Mouse (Mus musculus) adrenal gland, postnatal 36 days (tissue): ENCODE results near the gene Ndel1. TPM values are rescaled to one million over a fixed set of nuclear protein-coding genes. Genes with fewer than 3 reads are reported as not detected.

Source experiments
- DNase-seq, 2 experiments: peaks; one replicate each; pipeline ENCODE4 v3.0.0; 2021; ENCODE audit warnings: mixed read lengths in 1 of 2
- total RNA-seq, 2 experiments: library from RNA; stranded (reverse); gene quantifications; 2 replicates each; pipeline ENCODE4 v1.2.3; 2021

Ndel1 gene
- total RNA-seq, 2 experiments from 2014 or later: 58.4 to 81.8 TPM

DNA sequence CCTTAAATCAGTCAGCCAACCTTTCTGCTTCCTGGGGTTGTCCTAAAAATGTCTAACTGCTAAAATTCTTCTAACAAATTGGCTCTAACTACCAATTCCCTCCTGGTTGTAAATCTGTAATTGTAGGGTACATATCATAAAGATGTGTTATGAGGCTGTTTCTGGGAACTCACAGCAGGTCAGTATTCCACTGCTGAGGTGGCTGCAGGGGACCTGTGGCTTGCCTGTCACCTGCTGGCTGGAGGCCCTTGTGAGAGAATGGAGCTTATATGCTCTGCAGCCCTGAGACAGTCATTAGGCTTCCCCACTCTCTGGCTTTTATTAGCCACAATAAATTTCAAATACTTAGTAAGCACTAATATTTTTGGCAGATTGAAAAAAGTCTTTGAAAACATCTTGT is 92.8 kb downstream of the Ndel1 start:
- no peak for DNase-seq

DNA sequence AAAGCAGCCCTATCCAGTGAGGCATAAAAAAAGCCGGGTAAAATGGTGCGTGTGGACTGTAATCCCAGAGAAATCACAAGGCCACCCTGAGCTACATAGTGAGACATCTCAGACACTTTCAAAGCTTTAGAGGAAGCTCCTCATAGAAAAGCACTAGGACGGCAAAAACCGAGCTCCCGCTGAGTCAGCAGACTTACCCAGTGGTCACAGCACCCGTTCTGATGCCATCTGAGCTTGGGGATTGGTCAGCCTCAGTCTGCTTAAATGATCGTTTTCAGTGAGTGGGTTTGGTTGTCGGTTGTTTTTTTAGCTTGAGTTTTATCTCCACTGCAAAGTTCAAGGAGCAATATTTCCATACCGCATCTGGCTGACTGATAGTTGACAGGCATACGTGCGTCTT is 93.7 kb downstream of the Ndel1 start:
- no peak for DNase-seq

DNA sequence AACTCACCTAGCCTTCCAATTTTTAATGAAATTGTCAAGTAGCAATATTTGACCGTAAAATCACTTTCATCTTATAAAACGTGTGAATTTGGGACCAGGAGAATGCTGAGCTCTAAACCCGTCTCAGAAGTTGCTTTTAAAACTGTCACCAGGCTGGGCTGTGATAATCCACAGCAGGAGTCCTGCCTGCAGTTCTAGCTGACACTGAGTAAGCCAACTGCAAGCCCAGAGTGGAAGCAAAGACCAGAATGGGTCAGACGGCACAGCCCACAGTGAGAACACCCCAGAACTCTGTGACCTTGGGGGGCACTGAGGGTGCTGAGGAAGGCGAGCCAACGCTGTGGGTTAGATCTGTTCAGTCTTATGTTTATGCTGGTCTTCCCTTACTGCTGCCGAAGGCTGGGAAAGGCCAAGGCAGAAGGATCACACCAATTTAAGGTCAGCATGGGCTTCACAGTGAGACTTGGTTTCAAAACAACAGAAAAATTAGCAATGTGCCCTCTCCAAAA is 95.5 kb downstream of the Ndel1 start:
- no peak for DNase-seq

Other genes starting within 250 kb of the Ndel1 start
- 10 to 100 TPM; 33.8 to 35.6 TPM for gene Myh10, start 180.3 kb downstream of the Ndel1 start, total RNA-seq
- gene Rnf222, start 16.7 kb upstream of the Ndel1 start, total RNA-seq: under 1 TPM in 1 of 2 experiments, not detected in 1; 0.13 TPM
- gene Rpl26, start 29.7 kb upstream of the Ndel1 start, total RNA-seq: 1,000 to 10,000 TPM; 1,232 to 1,254 TPM
- gene Odf4, start 55.2 kb upstream of the Ndel1 start, total RNA-seq: under 1 TPM in 1 of 2 experiments, not detected in 1; 0.46 TPM
- gene Arhgef15, start 85.6 kb upstream of the Ndel1 start, total RNA-seq: 10 to 100 TPM; 14.8 to 19.9 TPM
- gene Slc25a35, start 96.3 kb upstream of the Ndel1 start, total RNA-seq: 10 to 100 TPM; 28.8 to 36.4 TPM
- gene Rangrf, start 103.3 kb upstream of the Ndel1 start, total RNA-seq: 10 to 100 TPM; 22.5 to 23.3 TPM
- 10 to 100 TPM; 28.3 to 30.6 TPM for gene Pfas, start 136.6 kb upstream of the Ndel1 start, total RNA-seq
- gene Ctc1, start 144.1 kb upstream of the Ndel1 start, total RNA-seq: 10 to 100 TPM; 19.5 to 28.9 TPM
- 1 to 10 TPM; 5.0 to 6.4 TPM for gene Aurkb, start 173.8 kb upstream of the Ndel1 start, total RNA-seq
- gene Borcs6, start 187.9 kb upstream of the Ndel1 start, total RNA-seq: 10 to 100 TPM; 26.4 to 30.4 TPM
- 10 to 100 TPM; 13.5 to 17.5 TPM for gene Tmem107, start 198.9 kb upstream of the Ndel1 start, total RNA-seq
- 100 to 1,000 TPM; 116 to 130 TPM for gene Vamp2, start 216.6 kb upstream of the Ndel1 start, total RNA-seq
- 100 to 1,000 TPM; 112 to 153 TPM for gene Per1, start 223.4 kb upstream of the Ndel1 start, total RNA-seq
- under 1 TPM; 0.17 to 0.26 TPM for gene Hes7, start 248.5 kb upstream of the Ndel1 start, total RNA-seq